Mouse (Mus musculus): ENCODE data around the gene Bcl3.

GRCm38 (mm10) chr7:19768251-19768650 is 54.3 kb downstream of the Bcl3 start:
- TF ChIP-seq POLR2A (IDR thresholded peaks at IDR 0.05; ENCODE audit: borderline replicate concordance, control insufficient read depth, low read depth, low read length): no peak
- no peak for TF ChIP-seq CTCF (IDR thresholded peaks at IDR 0.05; ENCODE audit: control insufficient read depth, insufficient read depth, low read length)

All from bone marrow, adult 2 months (tissue).